Mouse (Mus musculus) heart, postnatal 0 days (tissue): ENCODE measurements around the gene Actb.

ENCODE experiments used
- CTCF ChIP-seq: IDR thresholded peaks from 2 replicates; pipeline ENCODE4 v1.5.1; 2016; ENCODE audit warnings: antibody characterized with exemption, control low read depth, low read depth
- EP300 ChIP-seq: IDR thresholded peaks from 2 replicates; pipeline ENCODE4 v1.6.1; 2016; ENCODE audit warnings: antibody characterized with exemption, low read depth

GRCm38 (mm10) chr5:142854877-142855276 lies 51.7 kb downstream of the Actb start:
- TF ChIP-seq CTCF (peak; percentile 47), EP300 (no peak)
